Mouse (Mus musculus) MEL (cell line): ENCODE results near the gene Tex13b.

ENCODE experiments used
- CTCF ChIP-seq, 3 experiments: IDR thresholded peaks in 2 of 3; conservative IDR thresholded peaks in 1 of 3; 2 replicates each; pipeline ENCODE4 v1.5.1; 2011 to 2012; ENCODE audit warnings: low read length in 3 of 3, low read depth in 2 of 3, mild to moderate bottlenecking in 2 of 3, improper control_type of control experiment in 1 of 3, inconsistent platforms in 1 of 3, mixed read lengths in 1 of 3, moderate library complexity in 1 of 3; ENCODE audit not compliant: control insufficient read depth in 1 of 3, insufficient read depth in 1 of 3, poor library complexity in 1 of 3, severe bottlenecking in 1 of 3
- POLR2A ChIP-seq, 2 experiments: IDR thresholded peaks; 2 replicates each; pipeline ENCODE4 v1.6.1; 2011 to 2012; ENCODE audit warnings: low read length in 2 of 2, mild to moderate bottlenecking in 2 of 2, control low read depth in 1 of 2, improper control_type of control experiment in 1 of 2, low read depth in 1 of 2, moderate library complexity in 1 of 2; ENCODE audit not compliant: control insufficient read depth in 1 of 2, insufficient read depth in 1 of 2, poor library complexity in 1 of 2
- SIN3A ChIP-seq: IDR thresholded peaks from 2 replicates; pipeline ENCODE4 v1.6.1; 2012; ENCODE audit warnings: low read length, improper control_type of control experiment, inconsistent platforms
- UBTF ChIP-seq: IDR thresholded peaks from 2 replicates; pipeline ENCODE4 v1.6.1; 2012; ENCODE audit warnings: low read depth, mild to moderate bottlenecking, inconsistent platforms, low read length, improper control_type of control experiment, moderate library complexity, borderline replicate concordance; ENCODE audit not compliant: insufficient read depth
- USF1 ChIP-seq: IDR thresholded peaks from 2 replicates; pipeline ENCODE4 v1.6.1; 2014; ENCODE audit warnings: low read depth, mild to moderate bottlenecking, inconsistent platforms, low read length, improper control_type of control experiment, moderate library complexity

DNA sequence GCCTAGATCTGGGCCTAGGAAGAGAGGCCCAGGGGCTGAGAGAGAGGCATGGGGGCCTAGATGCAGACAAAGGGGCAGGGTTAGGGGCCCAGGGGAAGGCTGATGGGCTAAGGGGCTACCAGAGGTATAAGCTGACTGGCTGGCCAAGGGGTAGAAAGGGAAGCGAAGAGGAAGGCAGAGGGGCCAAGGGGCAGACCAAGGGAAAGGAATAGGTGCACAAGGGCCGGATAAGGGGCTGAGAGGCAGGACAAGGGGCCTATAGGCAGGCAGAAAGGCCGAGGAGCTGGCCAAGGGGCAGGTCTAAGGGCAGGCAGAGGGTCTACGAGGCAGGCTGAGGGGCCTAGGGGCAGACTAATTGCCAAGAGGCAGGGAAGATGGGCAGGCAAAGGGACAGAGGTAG, 26.7 kb upstream of the Tex13b start:
- TF ChIP-seq CTCF (IDR thresholded peaks at IDR 0.05 in 2 of 3, conservative IDR thresholded peaks at IDR 0.05 in 1 of 3; ENCODE audit: control insufficient read depth in 1 of 3, insufficient read depth in 1 of 3, low read depth in 2 of 3, low read length in 3 of 3, poor library complexity in 1 of 3, severe bottlenecking in 1 of 3) (no peak), USF1 (no peak), SIN3A (no peak), UBTF (no peak), POLR2A (IDR thresholded peaks at IDR 0.05; ENCODE audit: control insufficient read depth in 1 of 2, insufficient read depth in 1 of 2, low read depth in 1 of 2, low read length in 2 of 2, poor library complexity in 1 of 2) (no peak)
